Mouse (Mus musculus) forebrain, embryonic 11.5 days (tissue): Measurements from ENCODE around the gene Bysl. TPM values are rescaled to one million over a fixed set of nuclear protein-coding genes. Genes with fewer than 3 reads are reported as not detected.
"Not testable (repeated sequence)": the region's sequence is repeated elsewhere in the genome, so short reads cannot be mapped to it uniquely, and the experiment has no call there.

Source experiments
- ATAC-seq: fragments of 200-750 bp; cut with Nextera tagmentation; replicated peaks from 2 replicates; pipeline ENCODE4 v1.8.0; 2017; ENCODE audit warnings: moderate TSS enrichment; ENCODE audit not compliant: low FRiP score
- DNase-seq: peaks from one replicate; pipeline ENCODE4 v3.0.0-alpha.2; 2017; ENCODE audit warnings: low spot score
- H3K27ac ChIP-seq: fragments of 300-500 bp; sonication (generic); 2 replicates; pipeline ENCODE4 v1.5.1; 2014; ENCODE audit warnings: low read depth, low read length
- H3K27me3 ChIP-seq: fragments of 300-500 bp; sonication (generic); 2 replicates; pipeline ENCODE4 v1.6.1; 2014; ENCODE audit warnings: mild to moderate bottlenecking, low read length, mixed read lengths; ENCODE audit not compliant: control insufficient read depth, insufficient read depth
- H3K36me3 ChIP-seq: fragments of 300-500 bp; sonication (generic); 2 replicates; pipeline ENCODE4 v1.6.1; 2014; ENCODE audit warnings: mild to moderate bottlenecking, low read length, moderate library complexity, mixed read lengths; ENCODE audit not compliant: control insufficient read depth, insufficient read depth
- H3K4me1 ChIP-seq: fragments of 300-500 bp; sonication (generic); replicated peaks from 2 replicates; pipeline ENCODE4 v1.6.1; 2014; ENCODE audit warnings: low read length, mixed read lengths; ENCODE audit not compliant: control insufficient read depth, insufficient read depth
- H3K4me2 ChIP-seq: fragments of 300-500 bp; sonication (generic); 2 replicates; pipeline ENCODE4 v1.6.1; 2014; ENCODE audit warnings: low read depth, mild to moderate bottlenecking, low read length, moderate library complexity, mixed read lengths; ENCODE audit not compliant: severe bottlenecking
- H3K4me3 ChIP-seq: fragments of 300-500 bp; sonication (generic); 2 replicates; pipeline ENCODE4 v1.5.1; 2014; ENCODE audit warnings: low read depth, low read length
- H3K9ac ChIP-seq: fragments of 300-500 bp; sonication (generic); 2 replicates; pipeline ENCODE4 v1.6.1; 2014; ENCODE audit warnings: low read length
- H3K9me3 ChIP-seq: fragments of 300-500 bp; sonication (generic); 2 replicates; pipeline ENCODE4 v1.6.1; 2016; ENCODE audit warnings: low read length, mixed read lengths; ENCODE audit not compliant: control insufficient read depth
- WGBS: fragments of 180-500 bp; shearing (Covaris S2); extraction: QIAGEN DNeasy Blood & Tissue Kit; methylation state at CpG from one replicate; pipeline ENCODE4 v1.1.7; 2014; 5-methylcytosine and 5-hydroxymethylcytosine counted together
- polyA plus RNA-seq: library from polyadenylated mRNA; unstranded; fragments of >200 nt; fragmentation: Nextera tagmentation; extraction: Ambion mirVana; gene quantifications from 2 replicates; pipeline ENCODE4 v1.2.1, GENCODE M21; 2014

Gene Bysl
- polyA plus RNA-seq, 1 experiment from 2014 or later: 34.6 TPM

- H3K4me1 ChIP-seq: 0 out of 2 replicates have a peak, but pooled peaks cover 2% of the 10 kb centered on the region
- peaks cover 7% of the 10 kb centered on the region; the same call in 1 of the 2 replicates for H3K36me3 ChIP-seq
- 86% methylated on average over 5 of the region's 5 CpGs for WGBS
- no peaks in the 10 kb centered on the region for H3K9me3 ChIP-seq
- no peaks in the 10 kb centered on the region for H3K27me3 ChIP-seq
- H3K9ac ChIP-seq: no peak overlapping the region
- no peak overlapping the region for H3K4me2 ChIP-seq
- H3K4me3 ChIP-seq: no peak overlapping the region
- DNase-seq (no peak), ATAC-seq (no peak)
- no peak overlapping the region for H3K27ac ChIP-seq
These were observed 14.7 kb upstream of the Bysl start for GRCm38 (mm10) chr17:47626031-47626430.

DNA sequence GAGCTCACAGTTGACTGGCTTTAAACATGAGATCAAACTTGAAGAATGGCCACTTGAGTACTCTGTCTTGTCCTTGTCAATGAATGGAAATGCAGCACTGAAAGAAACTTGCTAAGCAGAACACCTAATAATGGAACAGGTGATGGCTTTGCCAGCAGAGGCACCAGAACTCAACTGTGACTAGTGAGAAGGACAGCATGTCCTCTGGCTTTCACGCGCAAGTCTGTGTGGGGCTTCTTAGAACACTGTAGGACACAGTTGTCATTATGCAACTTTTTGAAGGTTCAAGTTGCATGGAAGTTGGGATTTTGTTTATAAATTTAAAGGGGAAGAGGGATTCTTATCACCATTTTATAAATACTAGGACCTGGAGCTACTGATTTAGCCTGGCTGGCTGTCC lies 13.8 kb upstream of the Bysl start:
- WGBS: 97% methylated on average over 2 of the region's 2 CpGs
- Histone ChIP-seq H3K4me2 (no peak overlapping the region), H3K4me1 (0 out of 2 replicates have a peak, but pooled peaks cover 2% of the 10 kb centered on the region), H3K4me3 (no peak overlapping the region), H3K9me3 (no peaks in the 10 kb centered on the region), H3K36me3 (peaks cover 7% of the 10 kb centered on the region; the same call in 1 of the 2 replicates), H3K9ac (no peak overlapping the region), H3K27me3 (no peaks in the 10 kb centered on the region), H3K27ac (no peak overlapping the region)
- ATAC-seq (no peak), DNase-seq (no peak)

DNA sequence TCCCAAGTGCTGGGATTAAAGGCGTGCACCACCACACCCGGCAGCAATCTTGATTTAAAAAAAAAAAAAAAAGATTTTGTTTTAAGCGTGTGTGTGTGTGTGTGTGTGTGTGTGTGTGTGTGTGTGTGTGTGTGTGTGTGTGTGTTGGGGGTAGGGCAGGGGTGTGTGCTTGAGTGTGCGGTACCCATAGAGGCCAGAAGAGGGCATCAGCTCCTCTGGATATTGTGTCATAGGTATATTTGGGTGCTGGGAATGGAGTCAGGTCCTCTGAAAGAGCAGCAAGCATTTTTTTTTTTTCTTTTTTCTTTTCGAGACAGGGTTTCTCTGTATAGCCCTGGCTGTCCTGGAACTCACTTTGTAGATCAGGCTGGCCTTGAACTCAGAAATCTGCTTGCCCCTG lies 13.3 kb upstream of the Bysl start:
- DNase-seq, H3K36me3 ChIP-seq, H3K4me2 ChIP-seq, H3K27ac ChIP-seq, ATAC-seq, H3K4me1 ChIP-seq, H3K9ac ChIP-seq, H3K4me3 ChIP-seq, H3K27me3 ChIP-seq, H3K9me3 ChIP-seq: not testable (repeated sequence)
- WGBS: 95% methylated on average over 3 of the region's 5 CpGs

- Histone ChIP-seq H3K4me1 (no peaks in the 10 kb centered on the region), H3K27me3 (no peaks in the 10 kb centered on the region), H3K4me2 (no peak overlapping the region), H3K9ac (no peak overlapping the region), H3K27ac (no peak overlapping the region), H3K9me3 (no peaks in the 10 kb centered on the region), H3K36me3 (peaks cover 7% of the 10 kb centered on the region; the same call in 1 of the 2 replicates), H3K4me3 (no peak overlapping the region)
- WGBS: 94% methylated on average over 14 of the region's 14 CpGs
- ATAC-seq: no peak
- DNase-seq: no peak
These were observed 11.7 kb upstream of the Bysl start for GRCm38 (mm10) chr17:47622912-47623554.

GRCm38 (mm10) chr17:47618556-47619311 lies 7.4 kb upstream of the Bysl start:
- WGBS: 95% methylated on average over 13 of the region's 13 CpGs
- no peaks in the 10 kb centered on the region for H3K27me3 ChIP-seq
- peaks cover 10% of the 10 kb centered on the region; the same call in 1 of the 2 replicates for H3K36me3 ChIP-seq
- DNase-seq (no peak), ATAC-seq (no peak)
- no peak overlapping the region for H3K4me3 ChIP-seq
- H3K4me2 ChIP-seq: no peak overlapping the region
- H3K9me3 ChIP-seq: no peaks in the 10 kb centered on the region
- no peak overlapping the region for H3K27ac ChIP-seq
- no peak overlapping the region for H3K9ac ChIP-seq
- no peaks in the 10 kb centered on the region for H3K4me1 ChIP-seq

DNA sequence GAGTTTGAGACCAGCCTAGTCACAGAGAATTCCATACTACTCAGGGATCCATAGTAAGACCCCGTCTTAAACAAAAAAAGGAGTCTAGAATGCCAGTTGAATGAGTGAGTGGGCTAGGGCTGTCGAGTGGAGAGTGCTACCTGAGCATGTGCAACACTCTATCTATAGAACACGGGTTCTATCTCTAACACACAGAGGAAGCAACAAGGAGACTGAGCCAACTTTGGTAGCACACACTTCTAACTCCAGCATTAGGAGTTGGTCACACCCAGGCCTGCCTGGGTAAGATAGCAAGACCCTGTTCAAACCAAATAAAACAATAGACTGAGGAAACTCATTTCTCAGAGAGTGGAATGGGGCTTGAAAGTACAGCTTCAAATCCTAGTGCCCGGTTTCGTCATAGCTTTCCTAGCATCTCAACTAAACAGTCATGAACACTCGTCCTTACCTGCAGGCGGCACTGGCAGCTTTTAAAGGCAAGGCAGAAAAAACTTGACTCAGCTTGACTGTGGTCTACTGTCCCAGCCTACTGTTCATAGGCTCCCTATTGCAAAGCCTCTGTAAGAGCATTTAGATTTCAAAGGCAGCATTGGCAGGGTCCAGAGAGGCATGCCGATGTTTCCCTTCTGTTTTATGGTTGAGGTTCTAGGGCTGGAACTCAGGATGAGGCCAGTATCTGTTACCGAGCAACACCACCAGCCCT lies 6.5 kb upstream of the Bysl start:
- H3K36me3 ChIP-seq: peaks cover 5% of the 10 kb centered on the region; the same call in 1 of the 2 replicates
- ATAC-seq: no peak
- H3K9me3 ChIP-seq: no peaks in the 10 kb centered on the region
- no peaks in the 10 kb centered on the region for H3K27me3 ChIP-seq
- DNase-seq: no peak
- WGBS: 90% methylated on average over 9 of the region's 9 CpGs
- H3K9ac ChIP-seq: no peak overlapping the region
- H3K27ac ChIP-seq: no peak overlapping the region
- H3K4me3 ChIP-seq: no peak overlapping the region
- H3K4me2 ChIP-seq: no peak overlapping the region
- H3K4me1 ChIP-seq: 0 out of 2 replicates have a peak, but pooled peaks cover under 1% of the 10 kb centered on the region

DNA sequence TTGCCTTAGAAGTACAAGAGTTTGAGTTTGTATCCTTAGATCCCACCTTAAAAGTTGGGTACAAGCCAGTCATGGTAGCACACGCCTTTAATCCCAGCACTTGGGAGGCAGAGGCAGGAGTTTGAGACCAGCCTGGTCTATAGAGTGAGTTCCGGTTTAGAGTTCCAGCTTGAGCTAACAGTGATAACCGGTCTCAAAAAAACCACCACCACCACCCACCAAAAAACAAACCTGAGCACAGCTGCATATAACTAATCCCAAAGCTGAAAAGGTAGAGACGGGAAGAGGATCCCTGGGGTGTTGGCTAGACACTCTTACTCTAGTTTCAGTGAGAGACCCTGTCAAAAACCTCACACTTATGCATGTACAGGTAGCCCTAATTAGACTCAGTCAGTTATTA lies 5.4 kb upstream of the Bysl start:
- H3K4me1 ChIP-seq: peaks cover 7% of the 10 kb centered on the region; the same call in 1 of the 2 replicates
- no peak overlapping the region for H3K4me2 ChIP-seq
- no peaks in the 10 kb centered on the region for H3K9me3 ChIP-seq
- DNase-seq (no peak), ATAC-seq (no peak)
- peaks cover 5% of the 10 kb centered on the region; the same call in 1 of the 2 replicates for H3K36me3 ChIP-seq
- H3K27me3 ChIP-seq: no peaks in the 10 kb centered on the region
- H3K9ac ChIP-seq: no peak overlapping the region
- H3K4me3 ChIP-seq: no peak overlapping the region
- WGBS: 88% methylated on average over 4 of the region's 4 CpGs
- H3K27ac ChIP-seq: no peak overlapping the region

DNA sequence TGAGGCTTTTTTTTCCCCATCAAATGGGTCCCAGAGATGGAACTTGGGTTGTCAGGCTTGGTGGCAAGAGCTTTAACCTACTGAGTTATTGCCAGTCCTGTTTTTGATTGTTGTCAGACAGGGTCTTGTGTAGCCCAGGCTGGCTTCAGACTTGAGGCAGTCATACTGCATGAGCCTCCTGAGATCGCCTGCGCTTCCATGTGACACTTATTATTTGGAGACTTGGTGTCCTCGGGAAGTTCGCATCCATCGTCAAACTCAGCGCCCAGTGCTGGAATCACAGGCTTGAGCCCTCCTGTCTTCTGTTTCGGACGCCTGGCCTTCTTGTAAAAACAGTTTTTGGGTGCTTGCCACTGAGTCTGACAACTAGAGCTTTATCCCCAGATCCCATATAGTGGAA lies 4.8 kb upstream of the Bysl start:
- ATAC-seq (no peak), DNase-seq (no peak)
- no peak overlapping the region for H3K4me2 ChIP-seq
- H3K36me3 ChIP-seq: peaks cover 5% of the 10 kb centered on the region; the same call in 1 of the 2 replicates
- WGBS: 95% methylated on average over 8 of the region's 8 CpGs
- no peak overlapping the region for H3K4me3 ChIP-seq
- no peak overlapping the region for H3K27ac ChIP-seq
- no peak overlapping the region for H3K9ac ChIP-seq
- H3K9me3 ChIP-seq: no peaks in the 10 kb centered on the region
- peaks cover 7% of the 10 kb centered on the region; the same call in 1 of the 2 replicates for H3K4me1 ChIP-seq
- no peaks in the 10 kb centered on the region for H3K27me3 ChIP-seq
